ENCODE assay signal across 21 mouse cellular contexts in the genomic region with DNA sequence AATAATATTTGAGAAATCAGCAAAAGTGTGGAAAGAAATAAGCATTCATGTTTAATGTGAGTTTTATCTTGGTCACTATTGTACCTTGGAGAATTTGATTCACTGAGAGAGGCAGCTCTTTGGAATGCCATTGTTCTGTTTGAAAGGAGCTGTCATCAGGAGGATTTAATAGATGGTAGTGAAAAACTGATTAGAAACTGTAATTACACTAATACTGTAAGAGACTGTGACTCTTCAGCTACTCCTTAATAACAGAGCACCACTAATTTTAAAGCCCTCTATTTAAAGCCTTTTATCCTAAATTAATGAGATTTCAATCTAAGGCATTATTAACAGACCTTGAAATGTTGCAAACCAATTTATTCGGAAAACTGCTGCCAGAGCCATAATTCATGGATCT.
DNase-seq lines count a peak whose midpoint lies in the region; ATAC-seq lines count a peak whose summit lies in the region.
"Had no signal": no experiment of that assay in that cellular context is flagged by ENCODE, and none has a peak within 500 bp of the region (broad histone marks: within the 10 kb centered on the region; RNA-seq: fewer than 3 reads in every experiment).

No protein-coding gene starts in this region.

- DNase-seq in forebrain, embryonic 10.5 days (ENCODE audit: extremely low spot score, low spot score), result no peak
- DNase-seq in neural tube, embryonic 11.5 days (ENCODE audit: low spot score), result no peak
- DNase-seq in brain, embryonic 18.5 days (ENCODE audit: low read depth, low spot score), result peak; percentile 1
- DNase-seq in urinary bladder, adult 2 months (ENCODE audit: low spot score), result no peak
- no peak for DNase-seq in heart, postnatal 25 days (ENCODE audit: low spot score)
- DNase-seq: adrenal gland, postnatal 10 days; adrenal gland, postnatal 36 days; cerebellum, adult 18-20 months; cerebellum, adult 9-10 months; cerebellum, postnatal 14 days; gastrocnemius, postnatal 25 days; heart, adult 18-20 months; heart, postnatal 10 days; heart, postnatal 4 days had no signal

- no peak overlapping the region for H3K27ac ChIP-seq in forebrain, embryonic 13.5 days
- no peak overlapping the region for H3K27ac ChIP-seq in forebrain, embryonic 10.5 days
- no peak overlapping the region for H3K27ac ChIP-seq in neural tube, embryonic 11.5 days (ENCODE audit: low read depth, low read length)
- no peak overlapping the region for H3K27ac ChIP-seq in neural tube, embryonic 15.5 days (replicated peaks)
- H3K27ac ChIP-seq: heart, embryonic 15.5 days; hindbrain, embryonic 14.5 days had no signal

- WGBS in forebrain, embryonic 13.5 days, result 33% methylated on average over 1 of the region's 1 CpGs
- 75% methylated on average over 1 of the region's 1 CpGs for WGBS in forebrain, embryonic 10.5 days
- 71% methylated on average over 1 of the region's 1 CpGs for WGBS in neural tube, embryonic 11.5 days
- WGBS in neural tube, embryonic 15.5 days, result 28% methylated on average over 1 of the region's 1 CpGs

- ATAC-seq in forebrain, embryonic 13.5 days, result peak; percentile 77
- peak; percentile 48; the same call in 1 of the 2 replicates for ATAC-seq in neural tube, embryonic 11.5 days (ENCODE audit: insufficient read depth, low FRiP score, low TSS enrichment)
- ATAC-seq in neural tube, embryonic 15.5 days (ENCODE audit: low FRiP score), result no peak
- ATAC-seq: intestine, postnatal 0 days; Patski had no signal

- no peaks in the 10 kb centered on the region for H3K9me3 ChIP-seq in forebrain, embryonic 13.5 days (replicated peaks)
- no peaks in the 10 kb centered on the region for H3K9me3 ChIP-seq in forebrain, embryonic 10.5 days
- no peaks in the 10 kb centered on the region for H3K9me3 ChIP-seq in neural tube, embryonic 11.5 days (ENCODE audit: control insufficient read depth, low read length)
- no peaks in the 10 kb centered on the region for H3K9me3 ChIP-seq in neural tube, embryonic 15.5 days (replicated peaks)
- H3K9me3 ChIP-seq: heart, embryonic 12.5 days; heart, embryonic 15.5 days had no signal

- no peak overlapping the region for H3K4me2 ChIP-seq in forebrain, embryonic 13.5 days
- H3K4me2 ChIP-seq in neural tube, embryonic 11.5 days (ENCODE audit: low read depth), result no peak overlapping the region
- no peak overlapping the region for H3K4me2 ChIP-seq in neural tube, embryonic 15.5 days
- H3K4me2 ChIP-seq: heart, embryonic 12.5 days; heart, embryonic 15.5 days; hindbrain, embryonic 14.5 days had no signal

- intact Hi-C loops in heart, postnatal 25 days (cut with DNase I), result no loop called here

- no peak overlapping the region for H3K4me3 ChIP-seq in forebrain, embryonic 13.5 days
- no peak overlapping the region for H3K4me3 ChIP-seq in forebrain, embryonic 10.5 days
- H3K4me3 ChIP-seq in neural tube, embryonic 11.5 days (ENCODE audit: low read depth, low read length), result no peak overlapping the region
- no peak overlapping the region for H3K4me3 ChIP-seq in neural tube, embryonic 15.5 days (replicated peaks)
- H3K4me3 ChIP-seq: heart, embryonic 12.5 days; heart, embryonic 15.5 days had no signal

- H3K27me3 ChIP-seq in forebrain, embryonic 13.5 days, result no peaks in the 10 kb centered on the region
- no peaks in the 10 kb centered on the region for H3K27me3 ChIP-seq in forebrain, embryonic 10.5 days (ENCODE audit: poor library complexity, severe bottlenecking)
- no peaks in the 10 kb centered on the region for H3K27me3 ChIP-seq in neural tube, embryonic 11.5 days (ENCODE audit: control insufficient read depth, insufficient read depth, low read length)
- no peaks in the 10 kb centered on the region for H3K27me3 ChIP-seq in neural tube, embryonic 15.5 days (replicated peaks)
- H3K27me3 ChIP-seq: heart, embryonic 12.5 days; heart, embryonic 15.5 days; Patski had no signal

- H3K36me3 ChIP-seq in forebrain, embryonic 13.5 days (ENCODE audit: poor library complexity, severe bottlenecking), result no peaks in the 10 kb centered on the region
- no peaks in the 10 kb centered on the region for H3K36me3 ChIP-seq in forebrain, embryonic 10.5 days (replicated peaks)
- no peaks in the 10 kb centered on the region for H3K36me3 ChIP-seq in neural tube, embryonic 11.5 days (ENCODE audit: control insufficient read depth, insufficient read depth, low read length)
- no peaks in the 10 kb centered on the region for H3K36me3 ChIP-seq in neural tube, embryonic 15.5 days
- H3K36me3 ChIP-seq: heart, embryonic 12.5 days; heart, embryonic 15.5 days had no signal

- no peak overlapping the region for H3K9ac ChIP-seq in forebrain, embryonic 13.5 days
- H3K9ac ChIP-seq in neural tube, embryonic 11.5 days (ENCODE audit: low read length), result no peak overlapping the region
- no peak overlapping the region for H3K9ac ChIP-seq in neural tube, embryonic 15.5 days (replicated peaks)
- H3K9ac ChIP-seq: heart, embryonic 12.5 days; heart, embryonic 15.5 days; hindbrain, embryonic 14.5 days had no signal

- no peaks in the 10 kb centered on the region for H3K4me1 ChIP-seq in forebrain, embryonic 13.5 days
- no peaks in the 10 kb centered on the region for H3K4me1 ChIP-seq in forebrain, embryonic 10.5 days
- no peaks in the 10 kb centered on the region for H3K4me1 ChIP-seq in neural tube, embryonic 11.5 days (ENCODE audit: control insufficient read depth, insufficient read depth, low read length)
- H3K4me1 ChIP-seq in neural tube, embryonic 15.5 days, result no peaks in the 10 kb centered on the region
- H3K4me1 ChIP-seq: heart, embryonic 12.5 days; heart, embryonic 15.5 days had no signal
